Mouse (Mus musculus): ENCODE data around the gene Gli1. TPM values are rescaled to one million over a fixed set of nuclear protein-coding genes. Genes with fewer than 3 reads are reported as not detected.

Gene Gli1
- polyA plus RNA-seq (2012), result 0.05 and 0.06 TPM in 2 replicates

- TF ChIP-seq GATA1 (IDR thresholded peaks at IDR 0.05; ENCODE audit: low read length), result no peak
Measured at GRCm38 (mm10) chr10:127341891-127342639, at the start of gene Gli1. Gene Gli1 (minus strand): TSS chr10:127341974.

- TF ChIP-seq GATA1 (IDR thresholded peaks at IDR 0.05; ENCODE audit: low read length), result no peak
Measured at GRCm38 (mm10) chr10:127381743-127382134, 40.0 kb upstream of the Gli1 start.

DNA sequence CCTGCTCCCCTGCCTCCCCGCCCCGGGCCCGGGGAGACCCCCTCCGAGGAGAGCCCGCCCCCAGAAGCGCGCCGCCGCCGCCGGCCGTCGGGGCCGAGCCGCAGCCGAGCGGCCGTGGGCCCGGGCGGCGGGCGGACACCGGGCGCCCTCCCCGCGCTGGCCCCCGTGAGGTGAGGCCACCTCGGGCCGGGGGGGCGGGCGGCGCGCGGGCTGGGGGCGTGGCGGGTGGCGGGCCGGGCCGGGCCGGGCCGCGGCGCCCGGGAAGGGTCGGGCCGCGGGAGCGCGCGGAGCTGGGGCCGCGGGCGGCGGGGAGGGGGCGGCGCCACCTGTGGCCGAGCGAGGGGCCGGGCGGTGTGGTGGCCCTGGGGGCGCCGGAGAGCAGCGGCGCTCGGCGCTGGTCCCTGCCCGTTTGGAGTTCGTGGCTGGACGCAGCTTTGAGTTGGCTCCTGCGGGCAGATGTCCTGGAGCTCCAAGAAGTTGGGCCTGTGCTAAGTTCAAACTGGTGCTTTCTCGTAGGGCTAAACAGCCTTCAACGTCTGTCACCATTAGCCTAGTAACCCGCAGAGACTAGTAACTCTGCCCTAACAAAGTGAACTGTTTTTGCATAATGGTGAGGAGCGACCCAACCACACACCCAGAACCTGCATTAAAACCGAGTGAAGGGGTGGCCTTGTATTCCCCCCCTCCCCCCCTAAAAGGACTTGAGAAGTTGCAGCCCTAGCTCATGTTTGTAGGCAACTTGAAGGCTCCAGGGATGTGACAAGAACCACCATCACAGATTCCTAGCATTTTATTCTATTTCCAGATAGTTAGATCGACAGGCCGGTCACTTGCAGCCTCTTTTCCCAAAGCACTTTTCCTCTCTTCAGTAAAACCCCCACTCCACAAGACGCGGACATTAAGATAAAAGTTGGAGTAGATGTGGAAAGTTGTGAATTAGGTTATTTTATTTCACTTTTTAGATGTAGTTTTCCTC lies 39.3 kb upstream of the Gli1 start:
- TF ChIP-seq GATA1 (IDR thresholded peaks at IDR 0.05; ENCODE audit: low read length), result no peak

- TF ChIP-seq GATA1 (IDR thresholded peaks at IDR 0.05; ENCODE audit: low read length), result no peak
Measured at GRCm38 (mm10) chr10:127380251-127380691, 38.5 kb upstream of the Gli1 start, which contains the start of gene R3hdm2. Gene R3hdm2 (plus strand): TSS chr10:127380327.

DNA sequence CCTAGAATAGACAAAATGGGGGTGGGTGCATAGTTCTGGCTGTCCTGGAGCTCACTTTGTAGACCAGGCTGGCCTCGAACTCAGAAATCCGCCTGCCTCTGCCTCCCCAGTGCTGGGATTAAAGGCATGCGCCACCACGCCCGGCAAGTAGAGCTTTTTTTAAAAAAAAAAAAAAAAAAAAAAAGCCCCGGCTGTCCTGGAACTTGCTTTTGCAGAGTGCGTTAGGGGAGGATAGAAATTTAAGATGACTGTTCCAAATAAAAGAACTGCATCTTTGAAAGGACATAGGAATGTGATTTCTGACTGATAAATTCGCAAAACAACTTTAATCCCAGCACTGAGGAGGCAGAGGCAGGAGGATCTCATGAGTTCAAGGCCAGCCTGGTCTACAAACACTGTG lies 37.9 kb upstream of the Gli1 start:
- no peak for TF ChIP-seq GATA1 (IDR thresholded peaks at IDR 0.05; ENCODE audit: low read length)

DNA sequence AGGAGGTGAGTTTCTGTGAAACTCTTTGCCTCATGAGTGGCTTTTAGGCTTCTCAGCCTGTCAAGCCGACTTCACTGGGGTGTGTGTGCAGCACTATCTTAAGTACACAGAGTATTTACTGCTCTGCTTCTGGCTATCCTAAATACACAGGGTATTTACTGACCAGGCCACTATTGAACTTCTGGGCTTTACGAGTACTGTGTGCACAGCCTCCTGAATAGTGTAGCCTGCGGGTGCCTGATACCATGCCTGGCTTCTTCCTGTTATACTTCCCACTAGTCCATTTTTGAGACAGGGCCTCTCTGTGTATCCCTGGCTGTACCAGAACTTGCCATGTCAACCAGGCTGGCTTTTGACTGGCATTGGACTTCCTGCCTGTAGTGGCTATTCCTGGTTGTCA lies 35.9 kb upstream of the Gli1 start:
- no peak for TF ChIP-seq GATA1 (IDR thresholded peaks at IDR 0.05; ENCODE audit: low read length)

DNA sequence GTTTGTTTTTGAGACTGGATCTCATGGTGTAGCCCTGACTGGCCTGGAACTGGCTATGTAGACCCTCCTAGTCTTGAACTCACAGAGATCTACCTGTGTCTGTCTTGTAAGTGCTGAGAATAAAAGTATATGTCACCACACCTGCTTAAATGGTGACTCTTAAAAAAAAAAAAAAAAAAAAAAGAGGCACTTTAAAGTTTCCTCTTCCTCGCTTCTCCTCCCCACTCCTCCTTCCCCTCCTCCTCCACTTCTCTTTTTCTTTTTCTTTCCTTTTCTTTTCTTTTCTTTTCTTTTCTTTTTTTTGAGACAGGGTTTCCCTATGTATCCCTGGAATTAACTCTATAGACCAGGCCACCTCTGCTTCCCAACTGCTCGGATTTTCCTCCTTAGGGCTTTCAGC lies 29.2 kb upstream of the Gli1 start:
- TF ChIP-seq GATA1 (IDR thresholded peaks at IDR 0.05; ENCODE audit: low read length), result no peak

GRCm38 (mm10) chr10:127369834-127370820 lies 28.4 kb upstream of the Gli1 start, which contains the start of gene Inhbc:
Gene Inhbc (minus strand): TSS chr10:127370431.
- TF ChIP-seq GATA1 (IDR thresholded peaks at IDR 0.05; ENCODE audit: low read length), result no peak

DNA sequence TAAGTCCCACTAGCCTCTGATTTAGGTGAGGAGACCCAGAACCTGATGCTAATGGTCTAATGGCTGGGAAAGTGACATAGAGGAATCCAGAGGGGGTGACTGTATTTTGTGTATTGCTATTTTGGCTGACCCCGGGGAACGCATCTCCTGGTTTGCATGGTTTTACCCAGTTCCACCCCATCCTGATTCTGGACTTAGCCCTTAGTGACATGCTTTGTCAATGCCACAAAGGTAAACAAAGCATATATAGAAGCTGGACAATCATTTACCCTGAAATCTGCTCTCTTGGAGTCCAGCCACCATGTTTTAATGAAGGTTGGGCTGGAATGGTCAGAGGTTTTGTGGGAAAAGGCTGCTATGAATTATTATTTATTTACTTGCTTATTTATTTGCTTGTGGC lies 26.5 kb upstream of the Gli1 start:
- no peak for TF ChIP-seq GATA1 (IDR thresholded peaks at IDR 0.05; ENCODE audit: low read length)

DNA sequence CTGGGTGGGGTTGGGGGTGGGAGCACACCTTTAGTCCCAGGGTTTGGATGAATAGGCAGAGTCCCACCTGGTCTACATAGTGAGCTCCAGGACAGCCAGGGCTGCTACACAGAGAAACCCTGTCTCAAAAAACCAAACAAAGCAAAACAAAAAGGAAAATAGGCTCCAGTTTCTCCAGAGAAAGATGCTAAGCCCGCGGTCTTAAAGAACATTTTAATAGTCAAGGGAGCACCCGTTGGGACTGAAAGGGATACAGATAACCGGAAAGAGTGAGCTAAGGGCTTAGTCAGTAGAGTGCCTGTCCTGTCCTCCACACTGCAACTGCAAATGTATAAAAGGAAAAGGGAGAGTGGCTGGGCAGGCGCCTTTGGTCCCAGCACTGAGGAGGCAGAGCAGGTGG lies 25.3 kb upstream of the Gli1 start:
- TF ChIP-seq GATA1 (IDR thresholded peaks at IDR 0.05; ENCODE audit: low read length), result no peak

GRCm38 (mm10) chr10:127360714-127361113 lies 18.9 kb upstream of the Gli1 start:
- TF ChIP-seq GATA1 (IDR thresholded peaks at IDR 0.05; ENCODE audit: low read length), result no peak

GRCm38 (mm10) chr10:127355336-127355735 lies 13.6 kb upstream of the Gli1 start:
- no peak for TF ChIP-seq GATA1 (IDR thresholded peaks at IDR 0.05; ENCODE audit: low read length)

GRCm38 (mm10) chr10:127353909-127354895 lies 12.4 kb upstream of the Gli1 start, which contains the start of gene Inhbe:
Gene Inhbe (minus strand): TSS chr10:127354411.
- TF ChIP-seq GATA1 (IDR thresholded peaks at IDR 0.05; ENCODE audit: low read length), result no peak

DNA sequence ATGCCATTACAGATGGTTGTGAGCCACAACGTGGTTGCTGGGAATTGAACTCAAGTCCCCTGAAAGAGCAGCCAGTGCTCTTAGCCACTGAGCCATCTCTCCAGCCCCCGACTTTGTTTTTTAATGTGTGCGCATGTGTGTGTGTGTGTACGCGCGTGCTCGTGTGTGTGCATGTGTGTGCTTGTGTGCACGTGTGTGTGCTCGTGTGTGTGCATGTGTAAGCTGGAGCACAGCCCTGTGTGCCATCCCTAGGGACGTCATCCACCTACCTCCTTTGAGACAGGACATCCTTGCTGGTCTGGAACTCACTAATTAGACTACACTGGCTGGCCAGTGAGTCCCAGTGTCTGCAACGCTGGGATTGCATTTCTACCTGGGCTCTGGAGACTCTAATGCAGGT lies 11.0 kb upstream of the Gli1 start:
- no peak for TF ChIP-seq GATA1 (IDR thresholded peaks at IDR 0.05; ENCODE audit: low read length)

All from G1E-ER4 (cell line).